Comparison of ENCODE assay signal across 8 mouse cellular contexts in genomic region chr3:103791230-103792110, GRCm38 (mm10). TPM values are rescaled to one million over a fixed set of nuclear protein-coding genes. Genes with fewer than 3 reads are reported as not detected.
A peak's percentile ranks its signal among the peaks of the same experiment; 100 is the strongest.
DNase-seq lines count a peak whose midpoint lies in the region; ATAC-seq lines count a peak whose summit lies in the region.

Gene Hipk1, minus strand, starts transcription at chr3:103791563.

- H3K27me3 ChIP-seq in intestine, embryonic 14.5 days (replicated peaks; ENCODE audit: control insufficient read depth, insufficient read depth, low read length), result 0 out of 2 replicates have a peak, but pooled peaks cover 3% of the 10 kb centered on the region

- H3K4me3 ChIP-seq in intestine, embryonic 14.5 days (ENCODE audit: low read depth, low read length), result peak within 1 kb of the TSS; percentile 86

- DNase-seq in adipocyte (ENCODE audit: low spot score), result peak; percentile 88
- DNase-seq in embryo, embryonic 10 days (ENCODE audit: low spot score), result peak; percentile 96
- DNase-seq in gastrocnemius, postnatal 25 days, result peak; percentile 95
- peak; percentile 94 for DNase-seq in intestine, embryonic 14.5 days (ENCODE audit: low spot score)
- DNase-seq in left cerebral cortex, postnatal 14 days (ENCODE audit: low spot score in 2 of 2), result peak; percentile 93 to 94
- peak; percentile 90 for DNase-seq in mesoderm, embryonic 11.5 days (ENCODE audit: low read depth, low spot score)
- DNase-seq in right cerebral cortex, postnatal 36 days (ENCODE audit: low spot score in 2 of 2), result peak; percentile 92 to 93
- DNase-seq in yolk sac, embryonic 10.5 days (ENCODE audit: low spot score), result peak; percentile 93

- ATAC-seq in intestine, embryonic 14.5 days (replicated peaks; ENCODE audit: low FRiP score, low TSS enrichment, low read depth), result peak; percentile 98

- peaks cover 17% of the 10 kb centered on the region for H3K4me1 ChIP-seq in intestine, embryonic 14.5 days (replicated peaks; ENCODE audit: control insufficient read depth, insufficient read depth, low read length)

- WGBS in intestine, embryonic 14.5 days, result 10% methylated on average over 42 of the region's 49 CpGs

- H3K27ac ChIP-seq in intestine, embryonic 14.5 days (ENCODE audit: low read depth), result peak within 1 kb of the TSS; percentile 83

- peak within 1 kb of the TSS; percentile 90 for H3K9ac ChIP-seq in intestine, embryonic 14.5 days (ENCODE audit: low read length)

- intact Hi-C loops in left cerebral cortex, postnatal 14 days (cut with DNase I), result loop anchor here (1.0 kb wide), 1 partner anchor 18 kb away; the partner anchor contains the start of genes Ap4b1, Dclre1b and Gm43064

- H3K4me2 ChIP-seq in intestine, embryonic 14.5 days (ENCODE audit: low read length), result peak within 1 kb of the TSS; percentile 86

- H3K36me3 ChIP-seq in intestine, embryonic 14.5 days (ENCODE audit: control insufficient read depth, insufficient read depth, low read length), result no peaks in the 10 kb centered on the region

- no peaks in the 10 kb centered on the region for H3K9me3 ChIP-seq in intestine, embryonic 14.5 days (ENCODE audit: control insufficient read depth, low read length)

RNA-seq across cellular contexts. Expression of gene Hipk1, which starts in this region (rescaled TPM):
- total RNA-seq in gastrocnemius, postnatal 25 days (2021), result 10 to 100 TPM; 53.5 to 56.8 TPM
- polyA plus RNA-seq in intestine, embryonic 14.5 days (2014; fragmentation: Nextera tagmentation; extraction: Ambion mirVana), result 14.4 and 15.8 TPM in 2 replicates
- 10 to 100 TPM; 77.1 to 88.6 TPM for total RNA-seq in left cerebral cortex, postnatal 14 days (2021)

Comparison
In these comparisons a context has a peak if more than half of its experiments do, and no peak if none do; other contexts are left out.
1. Peak in every context shown above with its lines: DNase-seq, ATAC-seq, H3K4me3 ChIP-seq and H3K27ac ChIP-seq.